Mouse (Mus musculus) forebrain, embryonic 14.5 days (tissue): ENCODE results near the gene Kcne1. TPM values are rescaled to one million over a fixed set of nuclear protein-coding genes. Genes with fewer than 3 reads are reported as not detected.

Source experiments
- ATAC-seq: fragments of 200-750 bp; cut with Nextera tagmentation; 2 replicates; pipeline ENCODE4 v1.8.0; 2017; ENCODE audit warnings: mild to moderate bottlenecking, moderate library complexity
- DNase-seq: peaks from one replicate; pipeline ENCODE4 v3.0.0-alpha.2; 2015; ENCODE audit warnings: low spot score
- H3K27ac ChIP-seq: fragments of 300-500 bp; sonication (generic); 2 replicates; pipeline ENCODE4 v1.5.1; 2014; ENCODE audit warnings: low read depth, mild to moderate bottlenecking, control low read depth, low read length, moderate library complexity
- H3K27me3 ChIP-seq: fragments of 300-500 bp; sonication (generic); replicated peaks from 2 replicates; pipeline ENCODE4 v1.6.1; 2014; ENCODE audit warnings: low read length, control low read depth, mixed read lengths; ENCODE audit not compliant: control insufficient read depth, insufficient read depth
- H3K36me3 ChIP-seq: fragments of 300-500 bp; sonication (generic); 2 replicates; pipeline ENCODE4 v1.6.1; 2014; ENCODE audit warnings: low read length, control low read depth; ENCODE audit not compliant: control insufficient read depth, insufficient read depth
- H3K4me1 ChIP-seq: fragments of 300-500 bp; sonication (generic); 2 replicates; pipeline ENCODE4 v1.6.1; 2014; ENCODE audit warnings: antibody characterized with exemption, low read length, control low read depth; ENCODE audit not compliant: control insufficient read depth, insufficient read depth
- H3K4me2 ChIP-seq: fragments of 300-500 bp; sonication (generic); 2 replicates; pipeline ENCODE4 v1.6.1; 2014; ENCODE audit warnings: mild to moderate bottlenecking, control low read depth, low read length
- H3K4me3 ChIP-seq: fragments of 300-500 bp; sonication (generic); 2 replicates; pipeline ENCODE4 v1.5.1; 2014; ENCODE audit warnings: low read depth, low read length, control low read depth
- H3K9ac ChIP-seq: fragments of 300-500 bp; sonication (generic); 2 replicates; pipeline ENCODE4 v1.6.1; 2014; ENCODE audit warnings: mild to moderate bottlenecking, low read length, control low read depth, moderate library complexity
- H3K9me3 ChIP-seq: fragments of 300-500 bp; sonication (generic); replicated peaks from 2 replicates; pipeline ENCODE4 v1.6.1; 2016; ENCODE audit warnings: low read length, control low read depth, mixed read lengths; ENCODE audit not compliant: control insufficient read depth
- WGBS: fragments of 180-500 bp; shearing (Covaris S2); extraction: QIAGEN DNeasy Blood & Tissue Kit; methylation state at CpG from one replicate; pipeline ENCODE4 v1.1.7; 2014; 5-methylcytosine and 5-hydroxymethylcytosine counted together
- polyA plus RNA-seq: library from polyadenylated mRNA; unstranded; fragments of >200 nt; fragmentation: Nextera tagmentation; extraction: Ambion mirVana; gene quantifications from 2 replicates; pipeline ENCODE4 v1.2.1, GENCODE M21; 2014

Kcne1 gene
- polyA plus RNA-seq, 1 experiment from 2014 or later: 0.10 TPM

GRCm38 (mm10) chr16:92305519-92305918 is 53.7 kb downstream of the Kcne1 start:
- Histone ChIP-seq H3K9me3 (no peaks in the 10 kb centered on the region), H3K4me2 (no peak overlapping the region), H3K4me3 (no peak overlapping the region), H3K27ac (no peak overlapping the region), H3K4me1 (peaks cover 12% of the 10 kb centered on the region), H3K27me3 (no peaks in the 10 kb centered on the region), H3K36me3 (peaks cover 26% of the 10 kb centered on the region), H3K9ac (no peak overlapping the region)
- no peak for DNase-seq
- WGBS: 95% methylated on average over 2 of the region's 2 CpGs
- ATAC-seq: no peak

DNA sequence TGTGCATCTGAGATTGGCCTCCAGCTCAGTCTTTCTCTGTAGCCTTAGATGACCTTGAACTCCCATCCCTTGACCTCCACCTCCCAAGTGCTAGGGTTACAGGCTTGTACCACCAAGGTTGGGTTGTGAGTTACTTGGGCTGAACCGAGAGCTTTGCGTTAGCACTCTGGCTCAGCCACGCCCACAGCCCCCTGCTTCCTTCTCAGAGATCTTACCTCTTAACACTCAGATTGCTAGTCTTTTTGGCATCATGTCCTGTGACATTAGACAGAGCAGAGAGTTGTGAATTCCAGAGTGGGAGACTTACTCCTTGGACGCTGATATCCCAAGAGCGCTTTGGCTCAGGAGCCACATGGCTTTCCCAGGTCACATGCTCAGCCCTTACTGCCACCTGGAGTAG is 56.8 kb downstream of the Kcne1 start:
- Histone ChIP-seq H3K4me2 (peak overlapping the region; percentile 83), H3K9ac (peak overlapping the region; percentile 82; the same call in 1 of the 2 replicates), H3K36me3 (peaks cover 23% of the 10 kb centered on the region), H3K4me3 (no peak overlapping the region; the same call in 1 of the 2 replicates), H3K27ac (no peak overlapping the region; the same call in 1 of the 2 replicates), H3K4me1 (peaks cover 12% of the 10 kb centered on the region), H3K9me3 (no peaks in the 10 kb centered on the region), H3K27me3 (no peaks in the 10 kb centered on the region)
- no peak for ATAC-seq
- no peak for DNase-seq
- WGBS: 74% methylated on average over 5 of the region's 5 CpGs

GRCm38 (mm10) chr16:92301989-92302388 is 57.3 kb downstream of the Kcne1 start:
- Histone ChIP-seq H3K27me3 (no peaks in the 10 kb centered on the region), H3K9ac (peak overlapping the region; percentile 82), H3K9me3 (no peaks in the 10 kb centered on the region), H3K4me1 (peaks cover 12% of the 10 kb centered on the region), H3K27ac (no peak overlapping the region; the same call in 1 of the 2 replicates), H3K4me2 (peak overlapping the region; percentile 83), H3K36me3 (peaks cover 18% of the 10 kb centered on the region), H3K4me3 (peak overlapping the region; percentile 69)
- 24% methylated on average over 5 of the region's 5 CpGs for WGBS
- DNase-seq: peak; percentile 47
- ATAC-seq: no peak

GRCm38 (mm10) chr16:92301412-92301806 is 57.9 kb downstream of the Kcne1 start:
- H3K9ac ChIP-seq: peak overlapping the region; percentile 82
- no peak for DNase-seq
- H3K27ac ChIP-seq: no peak overlapping the region; the same call in 1 of the 2 replicates
- H3K9me3 ChIP-seq: no peaks in the 10 kb centered on the region
- peaks cover 12% of the 10 kb centered on the region for H3K4me1 ChIP-seq
- peak overlapping the region; percentile 69 for H3K4me3 ChIP-seq
- WGBS: 1% methylated on average over 12 of the region's 12 CpGs
- no peaks in the 10 kb centered on the region for H3K27me3 ChIP-seq
- ATAC-seq: peak; percentile 74; the same call in 1 of the 2 replicates
- H3K36me3 ChIP-seq: peaks cover 12% of the 10 kb centered on the region
- peak overlapping the region; percentile 83 for H3K4me2 ChIP-seq

- ATAC-seq: peak; percentile 96
- DNase-seq: peak; percentile 99
- WGBS: 8% methylated on average over 32 of the region's 32 CpGs
Measured at GRCm38 (mm10) chr16:92300649-92301411, 58.4 kb downstream of the Kcne1 start, which contains the start of gene Smim11. Smim11 (plus strand) TSS chr16:92301286.

More at GRCm38 (mm10) chr16:92300649-92301411, 58.4 kb downstream of the Kcne1 start, which contains the start of gene Smim11:
- Histone ChIP-seq H3K4me2 (peak within 1 kb of the TSS; percentile 83), H3K4me1 (peaks cover 12% of the 10 kb centered on the region), H3K27ac (no peak within 1 kb of the TSS; the same call in 1 of the 2 replicates), H3K4me3 (peak within 1 kb of the TSS; percentile 69), H3K9me3 (no peaks in the 10 kb centered on the region), H3K36me3 (peaks cover 7% of the 10 kb centered on the region; the same call in 1 of the 2 replicates), H3K9ac (peak within 1 kb of the TSS; percentile 82), H3K27me3 (no peaks in the 10 kb centered on the region)

Other genes with a start within 250 kb of the Kcne1 start
- gene Kcne2, start 67.1 kb downstream of the Kcne1 start, polyA plus RNA-seq: 17.6 and 19.4 TPM in 2 replicates
- 95.3 and 110 TPM in 2 replicates for gene Smim11, start 58.2 kb downstream of the Kcne1 start, polyA plus RNA-seq
- gene Fam243, start 38.0 kb downstream of the Kcne1 start, polyA plus RNA-seq: 0.13 TPM in 1 of 2 replicates, not detected in the other
- gene Rcan1, start 111.4 kb upstream of the Kcne1 start, polyA plus RNA-seq: 46.3 and 49.0 TPM in 2 replicates
- gene Clic6, start 126.3 kb upstream of the Kcne1 start, polyA plus RNA-seq: 3.0 and 4.6 TPM in 2 replicates